Mouse (Mus musculus): ENCODE data around the gene Dnmt3c.
A peak's percentile ranks its signal among the peaks of the same experiment; 100 is the strongest.
"Not testable (repeated sequence)": the region's sequence is repeated elsewhere in the genome, so short reads cannot be mapped to it uniquely, and the experiment has no call there.

The Dnmt3c gene

DNA sequence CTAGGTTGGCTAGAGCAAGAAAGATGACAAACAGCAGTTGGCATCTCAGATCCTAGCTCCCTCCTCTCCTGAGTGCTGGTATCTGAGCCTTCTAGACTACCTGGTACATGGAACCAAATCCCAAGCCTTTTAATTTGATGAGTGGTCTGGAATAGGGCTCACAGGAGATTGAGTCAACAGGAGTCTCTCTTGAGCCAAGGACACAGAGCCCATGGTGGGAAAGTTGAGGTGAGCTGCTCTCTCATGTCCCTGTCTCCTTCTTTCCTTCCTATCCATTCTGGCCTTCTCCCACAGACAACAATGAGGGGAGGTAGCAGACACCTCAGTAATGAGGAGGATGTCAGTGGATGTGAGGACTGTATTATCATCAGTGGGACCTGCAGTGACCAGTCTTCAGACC lies at the start of gene Dnmt3c:
Dnmt3c (plus strand) TSS at position 301 of the 400 bp plus-strand sequence.
- DNase-seq (ENCODE audit: low spot score), result no peak

DNA sequence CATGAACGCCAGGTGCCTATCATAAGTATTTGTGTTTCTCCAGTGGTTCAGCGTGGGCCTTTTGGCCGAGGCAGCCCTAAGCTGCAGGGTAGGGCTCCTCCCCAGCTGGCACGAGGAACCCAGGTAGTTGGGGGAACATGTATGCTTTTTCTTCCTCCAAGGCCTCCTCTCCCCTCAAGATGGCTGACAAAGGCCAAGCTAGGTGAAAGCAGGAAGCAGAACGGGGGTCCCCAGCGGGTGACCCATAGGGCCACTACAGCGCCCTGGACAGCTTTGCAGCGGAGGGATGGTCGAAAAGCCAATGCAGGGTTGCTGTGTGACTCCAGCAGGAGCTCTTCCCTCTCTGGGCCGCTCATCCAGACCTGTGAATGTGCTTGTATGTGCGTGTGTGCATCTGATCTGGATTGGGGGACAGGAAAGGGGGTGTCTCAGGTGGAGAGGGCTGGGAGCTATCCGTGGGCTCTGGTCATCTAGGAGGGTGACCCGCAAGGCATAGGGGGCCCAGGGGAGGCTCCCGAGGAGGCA lies 47.6 kb upstream of the Dnmt3c start:
- no peak for DNase-seq (ENCODE audit: low spot score)

DNA sequence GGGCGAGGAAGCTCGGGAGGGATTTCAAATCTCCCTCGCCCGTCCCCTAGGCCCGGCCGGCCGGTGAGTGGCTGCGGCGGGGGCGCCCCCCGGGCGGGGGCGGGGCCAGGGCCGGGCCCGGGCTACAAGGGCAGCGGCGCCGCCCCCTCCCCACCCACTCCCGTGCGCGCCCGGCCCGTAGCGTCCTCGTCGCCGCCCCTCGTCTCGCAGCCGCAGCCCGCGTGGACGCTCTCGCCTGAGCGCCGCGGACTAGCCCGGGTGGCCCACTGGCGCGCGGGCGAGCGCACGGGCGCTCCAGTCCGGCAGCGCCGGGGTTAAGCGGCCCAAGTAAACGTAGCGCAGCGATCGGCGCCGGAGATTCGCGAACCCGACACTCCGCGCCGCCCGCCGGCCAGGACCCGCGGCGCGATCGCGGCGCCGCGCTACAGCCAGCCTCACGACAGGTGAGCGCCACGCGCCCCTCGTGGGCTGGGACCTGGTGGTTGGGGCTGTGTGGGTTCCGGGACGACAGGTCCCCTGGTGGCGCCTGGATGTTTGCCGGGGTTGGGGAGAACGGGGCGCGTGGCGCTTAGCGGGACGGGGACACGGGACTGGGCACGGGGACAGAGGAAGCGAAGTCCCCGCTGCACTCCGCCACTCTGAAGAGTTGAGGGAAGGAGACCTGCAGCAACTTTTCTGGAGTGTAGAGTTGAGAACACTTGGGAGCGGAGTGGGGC lies 47.0 kb upstream of the Dnmt3c start, which contains the start of gene Dnmt3b:
Dnmt3b (plus strand) TSS at position 153 of the 716 bp plus-strand sequence.
- DNase-seq (ENCODE audit: low spot score), result peak; percentile 79

GRCm38 (mm10) chr2:153650014-153650687 lies 46.3 kb upstream of the Dnmt3c start:
- no peak for DNase-seq (ENCODE audit: low spot score)

- peak; percentile 40 for DNase-seq (ENCODE audit: low spot score)
Measured at GRCm38 (mm10) chr2:153651681-153652080, 44.8 kb upstream of the Dnmt3c start.

- DNase-seq (ENCODE audit: low spot score), result not testable (repeated sequence)
Measured at GRCm38 (mm10) chr2:153657659-153658058, 38.8 kb upstream of the Dnmt3c start.

DNA sequence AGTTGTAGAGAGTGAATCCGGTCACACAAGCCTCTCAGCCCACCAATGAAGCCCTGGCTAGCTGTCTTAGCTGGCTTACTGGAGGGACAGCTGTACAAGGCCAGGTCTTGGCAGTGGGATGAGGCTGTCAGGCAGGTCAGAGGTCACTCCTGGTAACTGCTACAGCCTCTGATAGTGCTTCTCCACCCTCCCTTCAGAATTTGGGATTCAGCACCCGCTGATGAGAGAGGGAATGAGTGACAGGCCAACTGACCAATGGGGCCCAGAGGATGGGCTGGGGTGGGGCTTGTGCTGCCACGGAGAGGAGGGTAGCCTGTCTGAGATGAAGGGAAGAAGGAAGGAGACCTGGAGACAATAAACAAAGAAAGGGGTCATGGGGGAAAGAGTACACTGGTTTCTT lies 35.8 kb upstream of the Dnmt3c start:
- peak; percentile 39 for DNase-seq (ENCODE audit: low spot score)

DNA sequence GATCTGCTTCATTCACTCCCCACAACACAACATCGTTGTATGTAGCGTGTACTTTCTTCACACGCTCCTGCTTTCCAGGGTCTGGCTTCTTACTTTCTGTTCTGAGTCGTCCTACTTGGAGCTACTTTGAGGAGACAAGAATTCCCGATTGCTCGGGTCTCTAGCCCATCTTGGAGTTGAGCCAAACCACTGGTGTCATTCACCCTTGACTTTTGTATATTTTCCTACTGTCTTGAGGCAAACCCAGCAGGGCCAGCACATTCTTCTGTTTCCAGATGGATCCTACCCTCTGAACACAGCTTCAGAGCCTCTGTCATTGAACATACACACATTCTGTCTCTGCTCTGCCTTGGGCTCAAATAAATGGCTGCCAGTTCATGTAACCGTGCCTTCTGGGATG lies 31.1 kb upstream of the Dnmt3c start:
- no peak for DNase-seq (ENCODE audit: low spot score)

GRCm38 (mm10) chr2:153668754-153669376 lies 27.6 kb upstream of the Dnmt3c start:
- peak; percentile 80 for DNase-seq (ENCODE audit: low spot score)

- no peak for DNase-seq (ENCODE audit: low spot score)
Measured at GRCm38 (mm10) chr2:153670111-153670510, 26.3 kb upstream of the Dnmt3c start.

DNA sequence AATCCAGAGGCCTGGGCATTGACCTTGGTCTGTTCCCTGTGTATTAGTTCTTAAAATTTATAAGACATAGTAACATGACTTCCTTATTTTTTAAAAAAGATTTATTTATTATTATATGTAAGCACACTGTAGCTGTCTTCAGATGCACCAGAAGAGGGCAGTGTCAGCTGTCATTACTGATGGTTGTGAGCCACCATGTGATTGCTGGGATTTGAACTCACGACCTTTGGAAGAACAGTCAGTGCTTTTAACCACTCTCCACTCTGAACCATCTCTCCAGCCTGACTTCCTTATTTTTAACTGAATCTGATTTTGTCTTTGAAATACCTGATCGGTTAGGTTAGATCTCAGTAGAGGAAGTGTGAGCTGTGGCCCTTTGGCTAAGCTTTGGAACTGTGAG lies 23.8 kb upstream of the Dnmt3c start:
- DNase-seq (ENCODE audit: low spot score), result no peak

DNA sequence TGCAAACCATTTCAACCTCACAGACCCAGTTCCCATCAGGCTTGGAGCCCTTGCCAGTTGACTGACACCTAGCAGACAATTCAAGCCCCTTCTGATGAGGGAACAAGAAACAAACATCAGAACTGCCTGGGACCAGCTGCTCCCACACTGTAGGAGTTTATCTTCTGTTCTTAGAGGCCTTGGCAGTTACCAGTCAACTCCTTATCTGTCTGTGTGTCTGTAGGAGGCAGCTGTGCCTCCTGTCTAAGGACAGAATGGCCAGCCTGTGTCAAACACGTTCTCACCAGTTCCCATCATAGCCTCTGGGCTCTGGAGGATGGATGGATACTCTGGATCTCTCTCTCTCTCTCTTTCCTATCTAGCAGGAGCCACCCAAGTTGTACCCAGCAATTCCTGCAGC lies 21.1 kb upstream of the Dnmt3c start:
- not testable (repeated sequence) for DNase-seq (ENCODE audit: low spot score)

DNA sequence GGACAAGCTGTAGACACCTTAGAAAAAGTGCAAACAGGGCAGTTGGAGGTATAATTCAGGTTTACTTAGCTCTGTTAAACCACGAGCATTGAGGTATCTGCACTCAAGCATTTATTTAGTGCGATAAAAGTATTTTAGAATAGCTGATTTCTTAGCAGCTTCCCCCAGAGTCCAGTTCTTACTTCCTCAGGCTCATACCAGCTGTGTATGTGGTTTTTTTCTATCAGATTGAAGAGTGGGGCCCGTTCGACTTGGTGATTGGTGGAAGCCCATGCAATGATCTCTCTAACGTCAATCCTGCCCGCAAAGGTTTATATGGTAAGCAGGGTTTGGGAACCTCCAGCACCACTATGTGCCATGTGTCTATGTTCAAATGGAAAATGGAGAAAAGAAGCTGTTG lies 19.5 kb upstream of the Dnmt3c start:
- no peak for DNase-seq (ENCODE audit: low spot score)

DNA sequence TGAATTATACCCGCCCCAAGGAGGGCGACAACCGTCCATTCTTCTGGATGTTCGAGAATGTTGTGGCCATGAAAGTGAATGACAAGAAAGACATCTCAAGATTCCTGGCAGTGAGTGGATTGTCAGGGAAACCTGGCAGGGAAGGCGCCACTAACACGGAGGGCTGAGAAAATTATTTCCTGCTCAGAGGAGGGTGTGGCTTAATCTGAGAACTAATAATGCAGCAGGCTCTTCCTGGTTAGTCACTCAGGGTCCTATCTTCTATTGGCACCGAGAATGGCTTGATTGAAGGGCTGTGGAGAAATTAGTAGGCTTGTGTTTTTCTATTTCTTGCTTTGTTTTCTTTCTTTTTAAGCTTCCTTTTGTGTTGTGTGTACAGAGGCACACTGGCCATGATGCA lies 18.9 kb upstream of the Dnmt3c start:
- DNase-seq (ENCODE audit: low spot score), result no peak

DNA sequence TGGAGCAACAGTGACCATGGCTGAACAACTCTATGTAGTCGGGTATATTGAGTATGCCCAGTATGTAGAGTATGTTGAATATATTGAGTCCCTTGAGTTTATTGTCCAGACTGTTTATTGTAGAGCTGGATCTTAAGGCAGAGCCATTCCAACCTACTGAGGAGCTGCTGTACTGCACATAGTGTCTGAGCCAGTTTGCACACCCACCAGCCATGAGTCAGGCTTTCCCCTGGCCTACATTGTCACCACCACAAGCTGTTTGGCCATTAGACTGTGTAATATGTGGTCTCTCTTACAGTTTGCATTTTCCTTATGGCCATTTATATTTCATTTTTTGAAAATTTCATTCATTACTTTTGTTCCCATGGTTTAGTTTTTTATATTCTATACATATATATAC lies 16.5 kb upstream of the Dnmt3c start:
- DNase-seq (ENCODE audit: low spot score), result no peak

GRCm38 (mm10) chr2:153693413-153693812 lies 3.0 kb upstream of the Dnmt3c start:
- DNase-seq (ENCODE audit: low spot score), result not testable (repeated sequence)

DNA sequence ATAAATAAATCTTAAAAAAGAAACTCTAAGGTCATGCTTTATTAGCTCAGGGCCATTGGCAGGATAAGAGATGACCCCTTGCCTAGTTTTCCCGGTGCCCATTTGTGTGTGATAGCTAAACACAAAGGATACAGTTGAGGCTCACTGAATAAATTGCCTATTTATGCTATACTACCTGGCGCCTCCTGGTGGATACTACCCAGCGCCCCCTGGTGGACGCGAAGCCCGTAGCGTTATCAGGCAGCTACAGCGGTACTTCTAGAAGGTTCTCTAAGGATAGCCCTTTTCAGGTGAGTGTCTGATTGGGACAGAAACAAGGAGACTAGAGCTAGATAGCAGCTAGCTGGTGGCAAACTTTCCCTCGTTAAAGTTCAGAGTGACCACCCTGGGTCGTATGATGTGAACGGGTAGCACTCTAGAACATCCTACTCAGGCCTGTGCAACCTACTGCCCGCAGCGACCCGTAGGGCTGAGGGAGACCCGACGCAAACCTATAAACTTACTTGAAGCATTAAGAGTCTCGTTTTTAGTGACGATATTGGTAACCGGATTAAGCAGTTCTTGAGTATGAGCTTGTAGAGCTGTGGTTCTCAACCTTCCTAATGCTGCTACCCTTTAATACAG lies 1.9 kb upstream of the Dnmt3c start:
- peak; percentile 32 for DNase-seq (ENCODE audit: low spot score)

DNA sequence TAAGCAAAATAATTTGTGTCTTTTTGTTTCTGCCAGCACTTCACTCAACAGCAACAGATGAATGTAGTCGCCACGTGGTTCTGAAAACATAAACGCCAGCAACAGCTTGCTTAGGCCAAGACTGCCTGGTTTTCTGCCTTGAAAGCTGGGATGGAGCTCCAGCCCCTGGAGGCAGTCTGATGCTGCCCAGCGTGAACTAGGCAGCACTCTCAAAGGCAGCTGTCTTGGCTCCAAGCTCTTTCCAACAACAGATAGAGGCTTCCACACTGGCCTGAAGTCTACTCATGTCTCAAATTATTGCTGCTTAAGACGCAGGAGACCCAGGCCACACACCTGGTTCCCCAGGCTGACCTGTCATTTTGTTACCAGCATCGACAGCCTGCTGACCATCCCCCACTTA lies 6.9 kb downstream of the Dnmt3c start:
- peak; percentile 4 for DNase-seq (ENCODE audit: low spot score)

- DNase-seq (ENCODE audit: low spot score), result peak; percentile 82
Measured at GRCm38 (mm10) chr2:153710701-153711330, 14.4 kb downstream of the Dnmt3c start.

DNA sequence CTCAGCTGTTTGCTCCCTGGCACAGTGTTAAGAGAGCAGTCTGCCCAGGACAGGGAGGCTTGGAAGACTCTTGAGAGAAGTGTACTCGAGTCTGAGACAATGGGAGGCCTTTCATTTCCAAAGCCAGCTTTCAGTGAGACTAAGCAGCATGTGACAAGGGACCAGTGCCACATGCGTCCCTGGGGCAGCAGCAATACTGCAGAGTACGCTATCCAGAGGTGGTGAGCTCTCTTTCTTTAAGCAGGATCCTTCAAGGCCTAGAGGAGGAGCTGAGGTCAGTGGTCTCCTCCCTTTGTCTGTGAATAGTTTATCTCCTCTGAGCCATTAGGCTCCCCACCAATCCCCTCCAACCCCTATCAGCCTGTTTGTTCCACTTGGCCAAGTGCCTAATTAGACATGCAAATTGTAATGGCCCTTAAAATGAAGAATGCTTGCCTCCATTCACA lies 16.2 kb downstream of the Dnmt3c start:
- peak; percentile 19 for DNase-seq (ENCODE audit: low spot score)

- peak; percentile 8 for DNase-seq (ENCODE audit: low spot score)
Measured at GRCm38 (mm10) chr2:153713227-153713626, 16.8 kb downstream of the Dnmt3c start.

GRCm38 (mm10) chr2:153717861-153718260 lies 21.4 kb downstream of the Dnmt3c start:
- not testable (repeated sequence) for DNase-seq (ENCODE audit: low spot score)
